Mouse (Mus musculus): ENCODE results near the gene Hist1h4j.

DNA sequence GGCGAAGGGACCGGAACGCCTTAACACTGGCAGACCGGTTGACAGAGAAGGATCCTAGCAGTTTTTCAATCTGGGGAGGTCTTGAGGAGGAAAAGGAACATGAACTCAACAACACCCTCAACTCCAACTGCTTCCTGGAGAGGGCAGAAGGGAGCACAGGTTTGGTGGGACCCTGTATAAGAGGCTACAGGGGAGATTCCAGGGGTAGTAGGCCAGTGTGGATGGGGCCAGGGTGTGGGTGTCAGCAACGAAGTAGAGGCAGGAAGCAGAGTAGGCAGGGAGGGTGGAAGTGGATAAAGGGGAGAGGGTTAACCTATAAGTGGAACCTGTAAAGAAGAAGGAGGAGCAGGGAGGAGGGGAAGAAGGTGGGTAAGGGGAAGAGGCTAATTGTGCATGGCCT, 1.4 kb upstream of the Hist1h4j start:
- TF ChIP-seq CTCF (IDR thresholded peaks at IDR 0.05; ENCODE audit: control insufficient read depth, insufficient read depth, low read length) (no peak), POLR2A (IDR thresholded peaks at IDR 0.05; ENCODE audit: borderline replicate concordance, control insufficient read depth, low read depth, low read length) (no peak)

Measured in bone marrow, adult 2 months (tissue).